Mouse (Mus musculus) cerebellum, postnatal 4 days (tissue): ENCODE measurements at regions not wholly inside any gene's neighbourhood (a gene's known extent, or its start where the extent isn't known, plus 50 kb on each side); places are given as distances from the start of the nearest gene placed in this dataset.
A peak's percentile ranks its signal among the peaks of the same experiment; 100 is the strongest.

Source experiments
- DNase-seq, 2 experiments: peaks; one replicate each; pipeline ENCODE4 v3.0.0; 2022; ENCODE audit warnings: low spot score in 2 of 2, mixed read lengths in 1 of 2

DNA sequence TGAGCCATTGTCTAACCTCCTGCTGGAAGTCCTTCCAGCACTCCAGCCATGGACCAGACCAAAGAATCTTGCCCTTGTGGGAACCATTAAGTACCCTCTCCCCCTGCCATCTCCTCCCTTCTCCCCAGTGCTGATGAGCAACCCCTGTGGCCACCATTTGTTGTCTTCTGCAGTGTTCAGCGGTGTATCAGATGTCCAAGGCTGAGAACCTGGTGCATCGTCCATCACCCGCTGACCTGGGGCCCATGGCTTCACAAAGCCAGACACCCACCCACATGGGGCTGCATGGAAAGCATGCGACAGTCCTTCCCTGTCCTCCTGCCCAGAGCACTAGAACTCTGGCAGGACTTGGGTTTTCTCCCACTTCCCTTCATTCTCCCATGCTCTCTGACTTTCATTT lies 1596.7 kb downstream of the D3Ertd751e start:
- DNase-seq, result no peak

DNA sequence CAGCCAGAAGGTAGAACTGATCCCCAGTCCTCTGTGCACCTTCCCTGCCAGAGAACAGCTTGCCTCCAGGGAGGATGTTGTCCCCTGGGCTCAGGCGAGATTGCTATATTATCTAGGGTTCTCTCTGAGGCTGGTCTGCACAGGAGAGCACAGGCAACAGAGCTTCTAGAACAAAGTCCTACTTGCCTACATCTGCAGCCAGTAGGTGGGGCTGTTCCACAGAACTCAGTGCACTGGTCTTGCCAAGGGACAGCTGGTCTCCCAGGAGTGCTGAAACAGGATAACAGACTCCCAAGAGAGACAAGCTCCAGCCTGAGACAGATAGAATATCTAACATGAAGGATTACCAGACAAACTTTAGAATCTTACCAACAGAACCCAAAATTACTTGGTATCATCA lies 1600.5 kb downstream of the D3Ertd751e start:
- DNase-seq, result no peak

DNA sequence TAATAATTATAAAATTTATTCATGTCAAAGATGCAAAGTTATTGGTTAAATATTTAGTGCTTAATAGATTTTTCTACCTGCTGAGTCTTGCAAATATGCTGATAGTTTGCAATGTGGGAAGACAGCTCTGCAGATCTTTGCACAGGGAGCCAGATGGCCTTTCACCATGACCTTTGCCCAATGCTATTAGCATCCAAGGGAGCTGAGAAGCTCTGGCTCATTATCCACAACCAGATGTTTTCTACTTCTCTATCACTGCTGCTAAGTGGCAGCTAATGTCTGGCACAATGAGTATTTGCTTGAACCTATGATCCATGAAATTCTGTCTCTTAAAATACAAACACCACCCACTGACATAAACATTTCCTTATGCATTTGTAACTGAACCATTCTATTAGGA lies 1610.4 kb downstream of the D3Ertd751e start:
- DNase-seq, result no peak

DNA sequence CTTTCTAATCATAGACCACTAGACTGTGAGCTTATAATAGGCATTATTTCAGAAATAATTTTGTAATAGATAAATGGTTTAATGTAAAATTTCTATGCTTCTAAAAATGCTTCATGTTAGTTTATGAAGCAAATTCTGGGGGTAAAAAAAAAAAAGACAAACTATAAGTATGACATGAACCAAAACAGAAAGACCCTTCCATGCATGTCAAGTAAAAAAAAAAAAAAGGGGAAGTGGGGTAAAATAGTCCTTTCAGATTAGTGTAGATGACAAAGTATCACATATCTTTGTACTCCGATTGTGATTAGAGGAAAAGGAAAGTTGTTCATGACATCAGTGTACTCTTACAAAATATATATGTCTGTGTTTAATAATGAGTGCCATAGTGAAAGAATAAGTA lies 1616.1 kb downstream of the D3Ertd751e start:
- DNase-seq, result no peak

DNA sequence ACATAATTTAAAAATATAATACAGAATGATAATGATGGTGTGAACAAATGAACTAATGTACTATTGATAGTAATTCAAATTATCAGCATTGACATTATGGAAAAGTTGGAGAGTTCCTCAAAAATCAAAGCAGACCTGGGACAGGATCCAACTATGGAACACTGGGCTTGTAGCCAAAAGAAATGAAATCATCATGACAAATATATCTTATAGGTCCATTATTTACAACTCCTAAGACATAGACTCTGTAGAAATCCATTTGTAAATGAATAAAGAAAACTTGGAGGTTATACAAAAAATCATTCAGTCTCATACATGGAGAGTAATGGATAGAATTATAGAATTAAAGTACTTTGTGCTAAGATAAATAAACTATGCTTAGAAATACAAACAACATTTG lies 1657.5 kb downstream of the D3Ertd751e start:
- no peak for DNase-seq

DNA sequence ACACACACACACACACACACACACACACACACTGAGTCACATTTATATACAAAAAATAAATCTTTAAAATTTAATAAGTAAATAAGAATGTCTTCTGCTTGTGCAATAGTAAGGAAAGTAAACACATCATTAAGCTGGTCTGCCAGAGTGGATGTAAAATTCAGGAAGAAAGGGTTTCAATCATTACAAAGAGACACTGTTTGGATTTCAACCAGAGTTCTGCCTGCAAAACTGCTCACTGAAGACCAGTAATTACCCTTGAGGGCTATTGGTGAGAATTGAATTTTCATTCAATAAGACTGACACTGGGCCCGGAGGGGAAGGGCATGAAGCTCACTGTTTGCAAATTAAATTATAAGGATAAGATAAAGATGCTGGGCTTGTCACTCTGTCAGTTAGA lies 1682.5 kb downstream of the D3Ertd751e start:
- DNase-seq, result no peak

DNA sequence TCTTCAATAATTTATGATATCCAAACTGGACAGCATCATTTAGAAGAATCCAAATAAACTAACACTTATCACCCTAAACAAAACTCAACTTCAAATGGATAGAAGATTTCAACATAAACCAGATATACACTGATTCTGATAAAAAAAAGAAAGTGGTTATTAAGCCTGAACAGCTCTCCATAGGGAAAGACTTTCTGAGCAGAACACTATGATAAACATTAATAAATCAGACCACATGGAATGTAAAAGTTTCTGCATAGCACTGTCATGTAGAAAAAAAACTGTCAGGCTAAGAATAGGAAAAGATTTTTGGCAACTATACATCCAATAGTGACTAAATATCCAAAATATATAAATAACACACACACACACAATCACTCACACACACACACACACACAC lies 1684.3 kb downstream of the D3Ertd751e start:
- no peak for DNase-seq

DNA sequence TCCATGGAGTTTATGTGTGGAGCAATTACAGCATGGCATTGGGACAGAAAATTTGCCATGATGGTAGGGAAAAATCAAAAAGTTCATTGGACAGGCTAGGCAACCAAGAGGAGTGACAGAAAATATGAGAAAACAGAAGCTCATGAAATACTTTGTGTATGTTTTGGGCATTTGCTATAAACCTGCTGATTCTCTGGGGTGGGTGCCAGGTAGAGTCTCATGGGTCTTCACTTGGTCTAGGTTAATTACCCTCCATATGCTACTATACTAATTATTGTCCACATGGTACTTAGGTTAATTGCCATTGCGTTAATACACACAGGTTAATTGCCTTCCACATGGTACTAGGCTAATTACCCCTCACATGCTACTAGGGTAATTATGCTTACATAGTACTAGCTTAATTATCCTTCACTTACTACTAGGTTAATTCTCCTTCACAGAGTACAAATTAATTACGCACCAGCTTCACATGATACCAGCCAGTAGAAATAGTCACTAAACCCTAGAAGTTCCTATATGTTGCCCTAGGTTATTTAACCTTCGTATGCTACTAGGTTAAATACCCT lies 1719.2 kb downstream of the D3Ertd751e start:
- peak in 1 of 2 experiments; percentile 4 for DNase-seq
